Mouse (Mus musculus): ENCODE data around the gene Tbx6. TPM values are rescaled to one million over a fixed set of nuclear protein-coding genes. Genes with fewer than 3 reads are reported as not detected.
"Not testable (repeated sequence)": the region's sequence is repeated elsewhere in the genome, so short reads cannot be mapped to it uniquely, and the experiment has no call there.

The Tbx6 gene
- polyA plus RNA-seq, 1 experiment from 2014 or later: 0.51 TPM

- Histone ChIP-seq H3K27ac (no peak overlapping the region), H3K27me3 (no peaks in the 10 kb centered on the region), H3K4me2 (no peak overlapping the region), H3K4me1 (peaks cover 27% of the 10 kb centered on the region), H3K9ac (no peak overlapping the region), H3K4me3 (replicated peaks) (no peak overlapping the region), H3K9me3 (replicated peaks) (no peaks in the 10 kb centered on the region), H3K36me3 (peaks cover 49% of the 10 kb centered on the region)
- no peak for ATAC-seq (replicated peaks; ENCODE audit: low FRiP score)
- 79% methylated on average over 2 of the region's 2 CpGs for WGBS
These were observed 6.8 kb upstream of the Tbx6 start for GRCm38 (mm10) chr7:126774463-126774862.

GRCm38 (mm10) chr7:126775185-126775977 lies 5.9 kb upstream of the Tbx6 start:
- peaks cover 40% of the 10 kb centered on the region for H3K36me3 ChIP-seq
- no peak overlapping the region for H3K4me2 ChIP-seq
- no peaks in the 10 kb centered on the region for H3K27me3 ChIP-seq
- 78% methylated on average over 10 of the region's 10 CpGs for WGBS
- no peak overlapping the region for H3K4me3 ChIP-seq (replicated peaks)
- peak overlapping the region; percentile 85 for H3K27ac ChIP-seq
- no peak for ATAC-seq (replicated peaks; ENCODE audit: low FRiP score)
- no peaks in the 10 kb centered on the region for H3K9me3 ChIP-seq (replicated peaks)
- H3K4me1 ChIP-seq: peaks cover 37% of the 10 kb centered on the region
- no peak overlapping the region for H3K9ac ChIP-seq

DNA sequence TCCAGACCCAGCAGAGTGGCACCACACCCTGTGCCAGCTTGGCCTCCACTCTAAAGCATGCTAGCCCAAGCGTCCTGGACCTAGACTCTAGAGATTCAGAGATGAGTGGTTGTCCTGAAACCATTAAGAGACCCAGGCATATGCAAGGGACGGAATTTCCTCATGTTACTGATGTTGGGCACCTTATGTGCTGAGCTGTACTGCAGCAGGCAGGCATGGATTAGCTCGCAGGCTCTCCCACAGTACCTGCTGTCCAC lies 5.4 kb upstream of the Tbx6 start:
- H3K4me3 ChIP-seq (replicated peaks): no peak overlapping the region
- no peak overlapping the region; the same call in 1 of the 2 replicates for H3K9ac ChIP-seq
- peaks cover 35% of the 10 kb centered on the region for H3K36me3 ChIP-seq
- no peaks in the 10 kb centered on the region for H3K9me3 ChIP-seq (replicated peaks)
- H3K4me2 ChIP-seq: peak overlapping the region; percentile 98; the same call in 1 of the 2 replicates
- 56% methylated on average over 3 of the region's 3 CpGs for WGBS
- H3K4me1 ChIP-seq: peaks cover 41% of the 10 kb centered on the region
- no peaks in the 10 kb centered on the region for H3K27me3 ChIP-seq
- no peak for ATAC-seq (replicated peaks; ENCODE audit: low FRiP score)
- peak overlapping the region; percentile 85 for H3K27ac ChIP-seq

GRCm38 (mm10) chr7:126776598-126777057 lies 4.7 kb upstream of the Tbx6 start, which contains the start of gene Ypel3:
Gene Ypel3 (plus strand): TSS chr7:126776955.
- Histone ChIP-seq H3K4me1 (peaks cover 48% of the 10 kb centered on the region), H3K27ac (peak within 1 kb of the TSS; percentile 85), H3K27me3 (no peaks in the 10 kb centered on the region), H3K4me2 (peak within 1 kb of the TSS; percentile 98), H3K9ac (peak within 1 kb of the TSS; percentile 91), H3K9me3 (replicated peaks) (no peaks in the 10 kb centered on the region), H3K4me3 (replicated peaks) (peak within 1 kb of the TSS; percentile 85), H3K36me3 (peaks cover 31% of the 10 kb centered on the region)
- under 1% methylated on average over 34 of the region's 37 CpGs for WGBS
- ATAC-seq (replicated peaks; ENCODE audit: low FRiP score): peak; percentile 88

DNA sequence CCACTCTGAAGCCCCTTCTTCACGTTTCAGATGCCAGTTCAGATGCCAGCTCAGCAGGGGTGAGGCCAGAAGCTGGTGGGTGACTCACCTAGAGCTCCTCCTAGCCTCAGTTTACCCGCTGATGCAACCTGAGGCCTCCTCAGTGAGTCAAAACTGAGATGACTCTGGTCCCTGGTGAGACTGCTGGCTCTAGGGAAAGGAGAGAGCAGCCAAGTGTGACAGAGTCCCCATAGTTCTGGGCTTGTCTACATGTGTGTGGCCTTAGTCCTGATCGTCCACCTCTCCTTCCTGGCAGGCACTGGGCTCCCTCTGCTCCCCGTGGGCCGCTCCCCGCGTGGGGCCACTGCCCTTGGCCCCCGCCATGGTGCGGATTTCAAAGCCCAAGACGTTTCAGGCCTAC lies 3.8 kb upstream of the Tbx6 start:
- WGBS: 27% methylated on average over 10 of the region's 10 CpGs
- peak overlapping the region; percentile 91 for H3K9ac ChIP-seq

DNA sequence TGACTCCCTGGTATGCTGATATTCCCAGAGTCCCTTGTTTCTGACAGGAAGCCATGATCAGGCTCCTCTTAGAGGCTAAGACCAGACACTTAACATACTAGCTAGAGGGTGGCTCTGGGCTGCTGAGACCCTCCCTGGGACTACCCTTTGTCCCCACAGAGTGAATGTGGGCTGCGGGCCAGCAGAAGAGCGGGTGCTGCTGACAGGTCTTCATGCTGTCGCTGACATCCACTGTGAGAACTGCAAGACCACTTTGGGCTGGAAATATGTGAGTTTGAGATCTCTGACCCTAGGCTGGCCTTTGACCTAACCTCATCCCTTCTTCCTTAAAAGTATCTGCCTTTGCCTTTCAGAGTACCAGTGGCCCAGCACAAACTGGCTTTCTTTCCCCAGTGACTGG lies 3.1 kb upstream of the Tbx6 start:
- Histone ChIP-seq H3K4me3 (replicated peaks) (peak overlapping the region; percentile 85), H3K27me3 (no peaks in the 10 kb centered on the region), H3K4me1 (peaks cover 51% of the 10 kb centered on the region), H3K9ac (peak overlapping the region; percentile 91; the same call in 1 of the 2 replicates), H3K9me3 (replicated peaks) (no peaks in the 10 kb centered on the region), H3K27ac (peak overlapping the region; percentile 85; the same call in 1 of the 2 replicates), H3K36me3 (peaks cover 20% of the 10 kb centered on the region), H3K4me2 (peak overlapping the region; percentile 98)
- WGBS: 88% methylated on average over 3 of the region's 3 CpGs
- ATAC-seq (replicated peaks; ENCODE audit: low FRiP score): no peak

More for the DNA sequence above, 3.8 kb upstream of the Tbx6 start:
- peak; percentile 13; the same call in 1 of the 2 replicates for ATAC-seq (replicated peaks; ENCODE audit: low FRiP score)
- H3K9me3 ChIP-seq (replicated peaks): no peaks in the 10 kb centered on the region
- H3K36me3 ChIP-seq: peaks cover 25% of the 10 kb centered on the region
- no peaks in the 10 kb centered on the region for H3K27me3 ChIP-seq
- peak overlapping the region; percentile 98 for H3K4me2 ChIP-seq
- H3K4me3 ChIP-seq (replicated peaks): peak overlapping the region; percentile 85
- H3K27ac ChIP-seq: peak overlapping the region; percentile 85
- H3K4me1 ChIP-seq: peaks cover 51% of the 10 kb centered on the region

DNA sequence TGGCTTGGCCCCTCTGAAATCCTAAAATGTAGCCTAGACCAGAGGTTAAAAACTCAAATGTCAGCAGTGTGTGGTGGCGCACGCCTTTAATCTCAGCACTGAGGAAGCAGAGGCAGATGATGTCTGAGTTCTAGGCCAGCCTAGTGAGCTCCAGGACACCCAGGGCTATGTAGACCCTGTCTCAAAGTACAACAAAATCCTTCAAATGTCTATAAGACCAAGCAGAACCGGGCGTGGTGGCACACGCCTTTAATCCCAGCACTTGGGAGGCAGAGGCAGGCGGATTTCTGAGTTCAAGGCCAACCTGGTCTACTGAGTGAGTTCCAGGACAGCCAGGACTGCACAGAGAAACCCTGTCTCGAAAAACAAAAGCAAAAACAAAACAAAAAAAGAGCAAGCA lies 2.2 kb upstream of the Tbx6 start:
- not testable (repeated sequence) for H3K9ac ChIP-seq; ATAC-seq (replicated peaks; ENCODE audit: low FRiP score); H3K27ac ChIP-seq; H3K4me3 ChIP-seq (replicated peaks); H3K9me3 ChIP-seq (replicated peaks); H3K4me2 ChIP-seq; H3K27me3 ChIP-seq
- 91% methylated on average over 7 of the region's 7 CpGs for WGBS
- Histone ChIP-seq H3K36me3 (peaks cover 22% of the 10 kb centered on the region), H3K4me1 (peaks cover 51% of the 10 kb centered on the region)

DNA sequence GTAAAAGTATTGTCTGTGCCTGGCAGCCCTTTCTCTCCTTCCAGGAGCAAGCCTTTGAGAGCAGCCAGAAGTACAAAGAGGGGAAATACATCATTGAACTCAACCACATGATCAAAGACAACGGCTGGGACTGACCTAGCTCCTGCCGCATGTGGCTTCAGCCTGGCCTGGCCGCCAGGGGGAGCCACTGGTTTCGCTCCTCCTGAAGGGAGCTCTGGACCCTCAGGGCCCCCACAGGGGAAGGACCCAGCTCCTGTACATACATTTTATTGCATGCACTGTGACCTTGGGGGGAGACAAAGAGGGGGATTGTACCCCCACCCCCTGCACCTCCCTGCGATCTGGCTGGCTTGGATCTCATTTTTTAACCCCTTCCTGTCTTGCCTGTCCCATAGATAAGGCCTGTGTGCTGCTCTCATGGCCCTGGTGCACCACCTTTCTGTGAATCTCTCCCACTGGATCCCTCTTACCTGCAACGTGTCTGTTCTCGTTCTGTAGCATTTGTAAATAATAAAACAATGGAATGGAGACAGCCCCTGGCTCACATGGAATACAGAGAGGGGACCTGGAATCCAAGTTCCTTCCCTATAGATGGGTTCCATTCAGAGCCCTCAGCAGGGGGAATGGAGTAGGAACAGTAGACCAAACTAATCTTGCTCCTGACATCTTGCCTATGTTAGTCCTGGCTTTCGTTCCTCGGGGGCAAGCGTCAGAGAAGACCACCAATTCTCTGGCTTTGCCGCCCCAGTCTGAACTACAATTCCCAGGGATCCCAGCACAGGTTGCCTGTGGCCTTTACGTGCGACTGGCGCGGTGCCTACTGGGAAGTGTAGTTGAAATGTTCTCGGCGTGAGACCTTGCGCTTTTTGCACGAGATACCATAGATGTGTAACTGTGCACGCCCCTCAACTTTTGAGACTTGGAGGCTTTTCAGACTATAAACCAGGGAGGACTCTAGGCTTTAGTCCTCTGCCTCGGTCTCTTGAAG lies 1.0 kb upstream of the Tbx6 start:
- under 1% methylated on average over 21 of the region's 21 CpGs for WGBS
- Histone ChIP-seq H3K4me1 (peaks cover 51% of the 10 kb centered on the region), H3K27me3 (no peaks in the 10 kb centered on the region), H3K36me3 (peaks cover 29% of the 10 kb centered on the region), H3K4me2 (peak overlapping the region; percentile 92), H3K9me3 (replicated peaks) (no peaks in the 10 kb centered on the region), H3K4me3 (replicated peaks) (peak overlapping the region; percentile 49), H3K27ac (peak overlapping the region; percentile 72), H3K9ac (peak overlapping the region; percentile 42)
- peak; percentile 56 for ATAC-seq (replicated peaks; ENCODE audit: low FRiP score)

- H3K4me2 ChIP-seq: peak overlapping the region; percentile 92
- H3K4me1 ChIP-seq: peaks cover 39% of the 10 kb centered on the region
- 0 out of 2 replicates have a peak overlapping the region, but pooled peaks have one; percentile 13 for H3K27ac ChIP-seq
- ATAC-seq (replicated peaks; ENCODE audit: low FRiP score): no peak
- no peaks in the 10 kb centered on the region for H3K27me3 ChIP-seq
- peaks cover 41% of the 10 kb centered on the region for H3K36me3 ChIP-seq
- no peaks in the 10 kb centered on the region for H3K9me3 ChIP-seq (replicated peaks)
- whole genome bisulfite sequencing: 26% methylated on average over 11 of the region's 11 CpGs
- 0 out of 2 replicates have a peak overlapping the region, but pooled peaks have one; percentile 42 for H3K9ac ChIP-seq
- peak overlapping the region; percentile 49; the same call in 1 of the 2 replicates for H3K4me3 ChIP-seq (replicated peaks)
These were observed 533 bp downstream of the Tbx6 start for GRCm38 (mm10) chr7:126781661-126782370.

- peaks cover 31% of the 10 kb centered on the region for H3K4me1 ChIP-seq
- no peak overlapping the region for H3K4me2 ChIP-seq
- no peak overlapping the region for H3K4me3 ChIP-seq (replicated peaks)
- ATAC-seq (replicated peaks; ENCODE audit: low FRiP score): no peak
- no peaks in the 10 kb centered on the region for H3K9me3 ChIP-seq (replicated peaks)
- H3K27me3 ChIP-seq: no peaks in the 10 kb centered on the region
- WGBS: 63% methylated on average over 13 of the region's 13 CpGs
- H3K27ac ChIP-seq: 0 out of 2 replicates have a peak overlapping the region, but pooled peaks have one; percentile 28
- H3K36me3 ChIP-seq: peaks cover 50% of the 10 kb centered on the region
- no peak overlapping the region for H3K9ac ChIP-seq
These were observed 1.4 kb downstream of the Tbx6 start for GRCm38 (mm10) chr7:126782693-126783092.

DNA sequence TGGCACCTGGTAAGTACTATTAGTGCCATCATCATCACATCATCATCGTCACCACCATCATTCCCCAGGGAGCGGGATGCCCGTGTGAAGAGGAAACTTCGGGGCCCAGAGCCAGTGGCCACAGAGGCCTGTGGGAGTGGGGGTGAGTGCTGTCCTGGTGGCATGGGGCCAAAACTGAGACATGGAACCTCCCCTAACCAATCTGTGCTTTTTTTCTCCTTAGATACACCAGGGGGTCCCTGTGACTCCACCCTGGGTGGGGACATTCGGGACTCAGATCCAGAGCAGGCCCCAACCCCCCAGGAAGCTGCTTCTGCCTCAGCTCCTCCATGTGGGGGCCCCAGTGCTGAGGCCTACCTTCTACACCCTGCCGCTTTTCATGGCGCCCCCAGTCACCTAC lies 3.2 kb downstream of the Tbx6 start:
- 54% methylated on average over 7 of the region's 7 CpGs for WGBS
- Histone ChIP-seq H3K36me3 (peaks cover 58% of the 10 kb centered on the region), H3K4me3 (replicated peaks) (no peak overlapping the region), H3K4me1 (peaks cover 24% of the 10 kb centered on the region), H3K9me3 (replicated peaks) (no peaks in the 10 kb centered on the region), H3K9ac (no peak overlapping the region), H3K4me2 (no peak overlapping the region), H3K27me3 (no peaks in the 10 kb centered on the region), H3K27ac (no peak overlapping the region)
- no peak for ATAC-seq (replicated peaks; ENCODE audit: low FRiP score)

All from kidney, embryonic 15.5 days (tissue).